Mouse (Mus musculus) spleen, embryonic (tissue): Measurements from ENCODE around the gene Fam169a.
"Not testable (repeated sequence)": the region's sequence is repeated elsewhere in the genome, so short reads cannot be mapped to it uniquely, and the experiment has no call there.

Source experiments
- CTCF ChIA-PET: fragments of 350-600 bp; sonication (Branson Sonifier 250); formaldehyde crosslinking; loops from one replicate; lab custom pipeline; 2022; lab: Charles Lee

The Fam169a gene

DNA sequence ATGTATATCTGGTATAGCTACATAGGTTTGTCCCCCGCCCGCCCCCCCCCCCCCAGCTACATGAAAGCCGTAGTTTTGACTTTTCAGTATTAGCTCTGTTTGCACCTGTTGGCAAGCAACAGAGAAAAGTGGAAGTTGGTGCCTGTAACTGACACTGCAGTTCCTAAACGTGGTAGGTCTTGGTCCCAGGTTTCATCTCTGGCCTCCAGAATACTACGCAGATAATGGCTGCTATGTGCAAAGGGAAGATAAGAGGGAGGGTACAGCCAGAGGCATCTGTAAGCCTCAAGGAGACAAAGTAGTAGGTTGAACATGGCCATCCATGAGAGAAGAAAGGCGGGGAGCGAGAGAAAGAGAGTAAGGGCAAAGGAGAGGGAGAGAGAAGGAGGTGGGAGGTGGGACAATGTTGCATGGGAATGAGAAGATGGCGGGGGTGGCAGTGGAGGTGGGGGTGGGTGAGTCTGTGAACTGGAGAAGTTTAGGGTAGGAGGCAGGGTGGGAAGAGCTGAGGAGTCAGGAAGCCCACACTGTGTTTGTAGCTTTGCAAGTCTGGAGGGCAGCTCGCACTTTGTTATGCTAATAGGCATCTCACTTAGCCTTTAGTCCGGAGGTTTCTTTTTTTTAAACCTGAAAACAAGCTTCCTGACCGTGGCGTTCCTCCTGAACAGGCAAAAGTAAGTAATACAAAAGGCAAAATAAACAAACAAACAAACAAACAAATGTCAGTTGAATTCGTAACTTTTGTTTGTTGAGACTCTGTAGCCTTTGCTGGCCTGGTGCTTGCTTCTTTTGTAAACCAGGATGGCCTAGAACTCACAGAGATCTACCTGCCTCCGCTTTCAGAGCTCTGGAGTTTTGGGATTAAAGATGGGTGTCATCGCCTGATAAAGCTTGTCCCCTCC, at the start of gene Fam169a:
Fam169a (plus strand) TSS at position 638 of the 902 bp plus-strand sequence.
- CTCF ChIA-PET: no interaction called here

GRCm38 (mm10) chr13:97017711-97018110, 49.4 kb upstream of the Fam169a start:
- CTCF ChIA-PET: no interaction called here

DNA sequence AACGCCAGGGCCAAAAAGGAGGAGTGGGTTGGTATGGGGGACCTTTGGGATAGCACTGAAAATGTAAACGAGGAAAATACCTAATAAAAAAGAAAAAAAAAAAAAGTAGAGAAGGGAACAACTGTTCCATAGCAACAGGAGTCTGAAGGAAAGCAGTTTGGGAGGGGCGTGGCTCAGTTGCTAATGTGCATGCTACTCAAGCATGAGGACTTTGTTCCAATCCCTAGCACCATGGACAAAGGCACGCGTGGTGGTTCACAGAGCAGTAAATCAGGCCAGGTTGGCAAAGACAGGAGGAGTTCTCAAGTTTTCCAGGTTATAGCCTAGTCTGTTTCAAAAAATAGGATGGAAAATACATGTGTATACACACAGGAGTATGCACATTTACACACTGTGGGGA, 47.0 kb upstream of the Fam169a start:
- CTCF ChIA-PET: no interaction called here

- CTCF ChIA-PET: no interaction called here
These were observed 45.2 kb upstream of the Fam169a start for GRCm38 (mm10) chr13:97021906-97022305.

DNA sequence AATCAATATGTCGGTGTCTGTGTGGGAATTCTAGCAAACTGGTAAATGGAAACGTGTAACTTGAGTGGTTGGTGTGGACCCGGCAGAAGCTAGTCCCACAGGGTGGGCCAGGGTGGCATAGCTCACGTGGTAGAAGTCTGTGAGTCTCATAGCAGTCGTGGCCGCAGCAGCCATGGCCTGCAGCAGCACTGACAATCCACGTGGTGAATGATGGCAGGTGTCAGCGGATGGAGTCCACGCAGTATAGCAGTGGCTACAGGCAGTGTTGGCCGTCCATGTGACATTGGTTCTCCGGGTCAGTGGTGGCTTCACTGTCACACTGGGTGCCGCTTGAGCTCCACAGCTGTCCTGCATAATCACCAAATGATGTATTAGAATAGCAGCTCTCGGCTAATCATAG, 37.0 kb upstream of the Fam169a start:
- CTCF ChIA-PET: no interaction called here

- CTCF ChIA-PET: interaction anchor here (0.6 kb wide), 1 partner anchor 40 kb away, joined by 3 read pairs; no protein-coding TSS in a partner anchor
These were observed 32.8 kb upstream of the Fam169a start, which contains the start of gene 1700029F12Rik for GRCm38 (mm10) chr13:97034262-97034661. TSS of gene 1700029F12Rik (minus strand) at chr13:97034362.

- CTCF ChIA-PET: no interaction called here
These were observed 15.9 kb upstream of the Fam169a start for GRCm38 (mm10) chr13:97051158-97051557.

- CTCF ChIA-PET: no interaction called here
These were observed 14.4 kb upstream of the Fam169a start for GRCm38 (mm10) chr13:97052667-97053066.

DNA sequence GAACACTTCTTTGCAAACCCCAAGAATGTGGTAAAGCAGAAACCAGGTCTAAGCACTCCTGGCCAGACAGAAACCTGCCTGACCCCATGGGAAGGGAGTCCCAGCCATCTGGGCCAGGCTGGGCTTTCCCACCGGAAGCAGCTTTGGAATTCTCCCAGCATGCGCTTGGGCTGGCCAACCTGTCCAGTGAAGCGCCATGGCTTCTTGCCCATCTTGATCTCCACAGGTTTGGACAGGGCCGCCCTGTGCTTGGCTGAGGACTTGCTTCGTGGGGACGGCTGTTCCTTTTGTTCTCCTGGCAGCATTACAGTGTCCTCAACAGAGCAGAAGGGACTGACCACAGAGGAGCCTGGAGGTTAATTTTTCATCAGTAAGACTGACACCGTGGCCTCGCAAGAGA, 13.2 kb upstream of the Fam169a start:
- CTCF ChIA-PET: no interaction called here

- CTCF ChIA-PET: no interaction called here
These were observed 9.3 kb upstream of the Fam169a start for GRCm38 (mm10) chr13:97057817-97058216.

- CTCF ChIA-PET: no interaction called here
These were observed 7.3 kb upstream of the Fam169a start for GRCm38 (mm10) chr13:97059746-97060145.

DNA sequence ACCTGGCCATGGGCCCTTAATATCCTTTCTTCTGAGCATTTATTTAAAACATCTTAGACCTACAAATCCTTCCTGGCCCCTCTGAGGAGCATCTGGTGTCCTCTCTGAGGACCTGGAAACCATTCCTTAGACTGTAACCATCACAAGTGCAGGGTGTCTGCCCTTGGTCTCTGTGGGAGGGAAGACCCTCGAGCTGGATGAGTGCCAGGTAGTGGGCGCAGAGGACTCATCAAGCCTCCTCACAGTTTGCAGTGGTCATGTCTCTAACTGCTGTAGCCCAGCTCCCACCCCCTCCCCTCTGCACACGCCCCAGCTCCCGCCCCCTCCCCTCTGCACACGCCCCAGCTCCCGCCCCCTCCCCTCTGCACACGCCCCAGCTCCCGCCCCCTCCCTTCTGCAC, 6.8 kb upstream of the Fam169a start:
- CTCF ChIA-PET: no interaction called here

- CTCF ChIA-PET: no interaction called here
These were observed 4.9 kb upstream of the Fam169a start for GRCm38 (mm10) chr13:97062151-97062550.

DNA sequence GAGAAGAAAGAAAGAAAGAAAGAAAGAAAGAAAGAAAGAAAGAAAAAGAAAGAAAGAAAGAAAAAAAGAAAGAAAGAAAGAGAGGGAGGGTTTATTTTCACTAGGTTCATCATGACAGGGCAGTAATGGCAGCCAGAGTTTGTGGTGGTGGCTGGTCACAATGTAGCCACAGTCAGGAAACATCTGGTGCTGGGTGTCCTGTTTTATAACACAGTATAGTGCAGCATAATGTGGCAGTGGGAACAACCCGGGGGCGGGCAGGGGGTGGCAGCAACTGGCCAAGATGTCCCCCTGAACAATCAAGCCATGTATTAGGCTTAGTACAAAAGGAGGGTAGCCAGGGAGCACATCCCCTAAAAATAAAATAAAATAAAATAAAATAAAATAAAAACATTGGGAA, 3.7 kb upstream of the Fam169a start:
- CTCF ChIA-PET: no interaction called here

DNA sequence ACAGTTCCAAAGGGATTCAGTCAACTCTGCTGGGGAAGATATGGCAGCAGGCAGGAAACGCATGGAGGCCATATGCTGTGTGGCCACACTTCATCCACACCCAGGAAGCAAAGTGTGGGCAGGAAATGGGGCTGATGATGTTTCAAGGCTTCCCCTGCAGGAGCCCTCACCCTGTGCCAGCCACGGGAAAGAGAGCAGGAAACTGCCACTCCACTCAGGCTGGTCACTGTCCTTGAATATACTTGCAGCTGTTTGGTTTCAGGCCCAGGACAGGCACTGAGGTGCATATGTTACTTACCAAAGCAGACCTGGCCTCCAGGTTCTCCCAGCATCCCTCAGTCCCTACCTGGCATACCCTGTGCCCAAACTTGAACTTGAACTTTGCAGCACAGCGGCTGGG, 2.7 kb upstream of the Fam169a start:
- CTCF ChIA-PET: no interaction called here

DNA sequence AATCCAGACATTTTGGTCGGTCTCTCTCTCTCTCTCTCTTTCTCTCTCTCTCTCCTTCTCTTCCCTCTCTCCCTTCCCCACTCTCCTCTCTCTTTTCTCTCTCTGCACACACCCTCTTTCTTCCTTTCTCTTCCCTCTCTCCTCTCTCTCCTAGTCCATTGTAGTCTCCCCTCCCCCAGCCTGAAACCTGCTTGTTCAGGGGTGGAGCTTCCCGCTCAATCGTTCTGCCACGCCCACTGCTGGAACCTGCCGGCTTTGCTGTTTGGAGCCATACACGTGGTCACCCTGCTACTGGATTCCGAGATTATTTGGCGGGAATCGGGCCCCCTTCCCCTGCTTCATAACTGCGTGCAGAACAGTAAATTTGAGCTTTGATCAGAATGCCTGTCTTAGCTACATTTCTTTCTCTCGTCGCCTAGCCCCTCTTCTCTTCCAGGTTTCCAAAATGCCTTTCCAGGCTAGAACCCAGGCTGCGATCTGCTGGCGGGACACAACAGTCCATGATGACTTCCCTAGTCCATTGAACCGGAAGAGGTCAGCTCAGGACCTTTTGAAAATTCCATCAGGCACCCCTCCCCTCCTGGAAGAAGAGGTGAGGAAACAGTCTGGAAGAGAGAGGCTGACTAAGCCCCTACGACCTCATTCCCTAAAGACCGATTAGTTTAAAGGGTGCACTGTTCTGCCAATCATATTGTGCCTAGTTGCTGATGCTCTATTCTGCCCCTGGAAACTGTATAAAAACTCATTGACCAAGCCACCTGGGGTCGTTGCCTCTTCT, 2.1 kb upstream of the Fam169a start:
- CTCF ChIA-PET: not testable (repeated sequence)

- CTCF ChIA-PET: no interaction called here
These were observed 605 bp downstream of the Fam169a start for GRCm38 (mm10) chr13:97067691-97068090.

GRCm38 (mm10) chr13:97068151-97068550, 1.1 kb downstream of the Fam169a start:
- CTCF ChIA-PET: no interaction called here

GRCm38 (mm10) chr13:97070931-97071625, 4.0 kb downstream of the Fam169a start:
- CTCF ChIA-PET: no interaction called here

DNA sequence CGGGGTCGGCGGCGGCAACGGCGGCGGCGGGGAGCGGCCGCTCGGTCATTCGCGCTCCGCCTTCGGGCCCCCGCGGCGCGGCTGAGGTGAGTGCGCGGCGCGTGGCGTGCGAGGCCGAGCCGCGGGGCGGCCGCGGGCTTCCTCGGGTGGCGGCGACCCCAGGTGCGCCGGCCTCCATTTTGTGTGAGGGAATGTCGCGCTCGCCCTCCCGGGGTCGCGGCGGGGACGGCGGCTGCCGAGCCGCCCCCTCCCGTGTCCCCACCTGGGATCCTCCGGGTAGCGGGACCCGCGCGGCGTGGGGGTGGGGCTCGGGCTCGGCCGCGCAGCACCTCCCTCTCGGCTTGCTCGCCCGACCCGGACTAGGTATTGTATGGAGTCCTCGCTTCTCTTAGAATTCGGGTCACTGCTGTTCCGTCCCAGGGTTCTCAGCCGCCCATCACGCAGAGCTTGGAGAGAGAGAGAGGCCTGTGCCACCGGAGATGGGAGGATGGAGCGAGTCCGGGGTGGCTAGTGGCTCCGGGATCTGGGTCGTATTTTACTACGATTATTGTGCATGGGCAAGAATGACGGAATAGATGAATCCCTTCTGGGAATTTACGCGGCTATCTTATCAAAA, 4.6 kb downstream of the Fam169a start:
- CTCF ChIA-PET: no interaction called here

DNA sequence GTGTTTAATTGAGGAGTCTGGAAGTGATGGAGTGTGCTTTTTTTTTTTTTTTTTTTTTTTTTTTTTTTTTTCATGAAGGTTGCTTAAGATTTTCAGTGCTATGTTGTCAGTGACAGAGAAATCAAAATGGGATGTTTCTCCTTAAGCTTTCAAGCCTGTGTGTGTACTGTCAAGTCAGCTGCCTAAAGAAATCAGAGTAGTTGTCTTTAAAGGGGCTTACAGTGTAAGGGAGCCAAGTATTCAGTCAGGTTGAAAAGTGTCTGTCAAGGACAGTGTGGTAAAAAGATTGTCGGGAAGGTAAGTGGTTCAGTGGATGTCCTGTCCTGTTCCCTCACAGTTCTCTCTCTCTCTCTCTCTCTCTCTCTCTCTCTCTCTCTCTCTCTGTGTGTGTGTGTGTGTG, 6.4 kb downstream of the Fam169a start:
- CTCF ChIA-PET: no interaction called here

DNA sequence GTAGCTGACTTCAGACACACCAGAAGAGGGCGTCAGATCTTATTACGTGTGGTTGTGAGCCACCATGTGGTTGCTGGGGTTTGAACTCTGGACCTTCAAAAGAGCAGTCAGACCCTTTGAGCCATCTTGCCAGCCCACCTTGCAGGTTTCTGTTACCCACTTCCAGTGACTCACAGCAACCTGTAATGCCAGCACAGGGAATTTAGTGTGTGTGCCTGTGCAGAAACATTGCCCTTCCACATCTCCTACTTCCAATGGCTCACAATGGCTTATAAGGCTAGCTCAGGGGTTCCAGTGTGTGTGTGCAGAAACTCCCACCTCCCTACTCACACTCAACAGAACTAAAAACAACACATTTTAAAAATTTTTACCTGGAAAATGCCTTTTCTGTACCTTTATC, 10.5 kb downstream of the Fam169a start:
- CTCF ChIA-PET: no interaction called here
